Mouse (Mus musculus) monocyte, adult 2 months (primary cell): ENCODE results near the gene Tmem104.

Experiments used
- DNase-seq, 2 experiments: peaks; one replicate each; pipeline ENCODE4 v3.0.0; 2022; ENCODE audit warnings: low spot score in 2 of 2, low read depth in 1 of 2

Tmem104 gene

GRCm38 (mm10) chr11:115262954-115263353, 75.7 kb downstream of the Tmem104 start:
- DNase-seq: no peak

- DNase-seq: no peak
Observed at GRCm38 (mm10) chr11:115264136-115264861, 77.0 kb downstream of the Tmem104 start.

- no peak for DNase-seq
Observed at GRCm38 (mm10) chr11:115264862-115265668, 77.8 kb downstream of the Tmem104 start.

- DNase-seq: no peak
Observed at GRCm38 (mm10) chr11:115265771-115266399, 78.6 kb downstream of the Tmem104 start.

GRCm38 (mm10) chr11:115266400-115266778, 79.1 kb downstream of the Tmem104 start:
- DNase-seq: no peak

- DNase-seq: no peak
Observed at GRCm38 (mm10) chr11:115267061-115267883, 80.0 kb downstream of the Tmem104 start, which contains the start of gene Grin2c. Gene Grin2c, minus strand, starts transcription at chr11:115267243.

GRCm38 (mm10) chr11:115267958-115268357, 80.7 kb downstream of the Tmem104 start:
- DNase-seq: no peak

GRCm38 (mm10) chr11:115269330-115270066, 82.2 kb downstream of the Tmem104 start:
- DNase-seq: no peak

GRCm38 (mm10) chr11:115270148-115270861, 83.0 kb downstream of the Tmem104 start:
- peak in 1 of 2 experiments; percentile 31 for DNase-seq

- DNase-seq: no peak
Observed at GRCm38 (mm10) chr11:115271052-115271451, 83.8 kb downstream of the Tmem104 start.

GRCm38 (mm10) chr11:115271481-115271880, 84.2 kb downstream of the Tmem104 start:
- DNase-seq: no peak

- no peak for DNase-seq
Observed at GRCm38 (mm10) chr11:115272894-115273498, 85.7 kb downstream of the Tmem104 start.

- no peak for DNase-seq
Observed at GRCm38 (mm10) chr11:115273735-115274134, 86.4 kb downstream of the Tmem104 start.

GRCm38 (mm10) chr11:115274178-115274577, 86.9 kb downstream of the Tmem104 start:
- DNase-seq: no peak

GRCm38 (mm10) chr11:115274771-115275170, 87.5 kb downstream of the Tmem104 start:
- DNase-seq: no peak

GRCm38 (mm10) chr11:115275509-115275908, 88.2 kb downstream of the Tmem104 start:
- no peak for DNase-seq

- no peak for DNase-seq
Observed at GRCm38 (mm10) chr11:115275954-115276353, 88.7 kb downstream of the Tmem104 start.

GRCm38 (mm10) chr11:115276780-115277603, 89.7 kb downstream of the Tmem104 start, which contains the start of gene Fdxr:
Gene Fdxr, minus strand, starts transcription at chr11:115277050.
- peak; percentile 98 to 99 for DNase-seq
